Mouse (Mus musculus) megakaryocyte, embryonic 14.5 days (primary cell): ENCODE measurements around the gene Rnf8.

ENCODE experiments used
- FLI1 ChIP-seq: IDR thresholded peaks from 2 replicates; pipeline ENCODE4 v1.6.1; 2012; ENCODE audit warnings: low read length, inconsistent platforms, mixed read lengths
- GATA1 ChIP-seq: IDR thresholded peaks from 3 replicates; pipeline ENCODE4 v1.6.1; 2012; ENCODE audit warnings: mixed read lengths, low read length, inconsistent platforms, borderline replicate concordance

GRCm38 (mm10) chr17:29680174-29680573 is 65.6 kb downstream of the Rnf8 start:
- TF ChIP-seq GATA1 (no peak), FLI1 (no peak)
